Mouse (Mus musculus): ENCODE measurements around the gene Foxj2. TPM values are rescaled to one million over a fixed set of nuclear protein-coding genes. Genes with fewer than 3 reads are reported as not detected.

The Foxj2 gene
- polyA plus RNA-seq, 1 experiment from 2014 or later, result 8.8 TPM

GRCm38 (mm10) chr6:122879141-122879735 is 59.5 kb downstream of the Foxj2 start:
- Histone ChIP-seq H3K4me3 (ENCODE audit: low read depth, low read length) (no peak overlapping the region), H3K9me3 (ENCODE audit: control insufficient read depth, low read length) (no peaks in the 10 kb centered on the region), H3K27ac (ENCODE audit: low read depth, low read length) (no peak overlapping the region), H3K36me3 (ENCODE audit: control insufficient read depth, insufficient read depth, low read length) (peaks cover 36% of the 10 kb centered on the region), H3K4me2 (ENCODE audit: low read depth, low read length) (no peak overlapping the region), H3K27me3 (ENCODE audit: control insufficient read depth, insufficient read depth, low read length) (no peaks in the 10 kb centered on the region), H3K9ac (replicated peaks; ENCODE audit: low read depth, low read length) (no peak overlapping the region), H3K4me1 (ENCODE audit: control insufficient read depth, insufficient read depth, low read length) (peaks cover 8% of the 10 kb centered on the region)
- WGBS, result 95% methylated on average over 7 of the region's 7 CpGs
- no peak for ATAC-seq (ENCODE audit: low read depth)

GRCm38 (mm10) chr6:122879781-122880505 is 60.2 kb downstream of the Foxj2 start:
- H3K9me3 ChIP-seq (ENCODE audit: control insufficient read depth, low read length), result no peaks in the 10 kb centered on the region
- peaks cover 8% of the 10 kb centered on the region for H3K4me1 ChIP-seq (ENCODE audit: control insufficient read depth, insufficient read depth, low read length)
- ATAC-seq (ENCODE audit: low read depth), result no peak
- 96% methylated on average over 7 of the region's 7 CpGs for WGBS
- H3K27ac ChIP-seq (ENCODE audit: low read depth, low read length), result no peak overlapping the region
- no peak overlapping the region for H3K9ac ChIP-seq (replicated peaks; ENCODE audit: low read depth, low read length)
- no peaks in the 10 kb centered on the region for H3K27me3 ChIP-seq (ENCODE audit: control insufficient read depth, insufficient read depth, low read length)
- no peak overlapping the region for H3K4me2 ChIP-seq (ENCODE audit: low read depth, low read length)
- H3K4me3 ChIP-seq (ENCODE audit: low read depth, low read length), result no peak overlapping the region
- peaks cover 41% of the 10 kb centered on the region for H3K36me3 ChIP-seq (ENCODE audit: control insufficient read depth, insufficient read depth, low read length)

- 97% methylated on average over 12 of the region's 12 CpGs for WGBS
- no peak for ATAC-seq (ENCODE audit: low read depth)
- H3K4me3 ChIP-seq (ENCODE audit: low read depth, low read length), result no peak overlapping the region
- no peaks in the 10 kb centered on the region for H3K27me3 ChIP-seq (ENCODE audit: control insufficient read depth, insufficient read depth, low read length)
- H3K4me1 ChIP-seq (ENCODE audit: control insufficient read depth, insufficient read depth, low read length), result no peaks in the 10 kb centered on the region
- no peak overlapping the region for H3K9ac ChIP-seq (replicated peaks; ENCODE audit: low read depth, low read length)
- peaks cover 52% of the 10 kb centered on the region for H3K36me3 ChIP-seq (ENCODE audit: control insufficient read depth, insufficient read depth, low read length)
- no peak overlapping the region for H3K27ac ChIP-seq (ENCODE audit: low read depth, low read length)
- no peaks in the 10 kb centered on the region for H3K9me3 ChIP-seq (ENCODE audit: control insufficient read depth, low read length)
- no peak overlapping the region for H3K4me2 ChIP-seq (ENCODE audit: low read depth, low read length)
These were observed 61.6 kb downstream of the Foxj2 start for GRCm38 (mm10) chr6:122881287-122881686.

DNA sequence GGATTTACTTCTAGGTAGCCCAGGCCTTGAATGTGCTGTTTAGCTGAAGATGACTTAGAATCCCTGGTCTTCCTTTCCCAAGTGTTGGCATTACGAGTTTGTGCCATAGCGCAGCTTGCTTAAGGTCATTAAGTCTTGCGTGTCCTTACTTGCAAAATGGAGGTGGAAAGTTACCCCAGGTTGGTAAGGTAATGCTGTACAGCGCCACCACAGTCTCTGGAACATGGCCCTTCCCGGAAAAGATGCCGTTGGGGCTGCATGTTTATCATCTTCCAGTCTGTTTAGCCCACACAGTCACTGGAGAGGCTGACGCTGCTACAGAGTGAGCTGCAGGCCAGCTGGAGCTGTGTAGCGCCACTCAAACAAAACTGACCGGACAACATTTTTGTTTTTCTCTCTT is 63.9 kb downstream of the Foxj2 start:
- WGBS, result 97% methylated on average over 9 of the region's 9 CpGs
- no peak overlapping the region for H3K4me2 ChIP-seq (ENCODE audit: low read depth, low read length)
- H3K27ac ChIP-seq (ENCODE audit: low read depth, low read length), result no peak overlapping the region
- ATAC-seq (ENCODE audit: low read depth), result no peak
- H3K27me3 ChIP-seq (ENCODE audit: control insufficient read depth, insufficient read depth, low read length), result no peaks in the 10 kb centered on the region
- H3K36me3 ChIP-seq (ENCODE audit: control insufficient read depth, insufficient read depth, low read length), result peaks cover 75% of the 10 kb centered on the region
- no peak overlapping the region for H3K4me3 ChIP-seq (ENCODE audit: low read depth, low read length)
- no peak overlapping the region for H3K9ac ChIP-seq (replicated peaks; ENCODE audit: low read depth, low read length)
- H3K4me1 ChIP-seq (ENCODE audit: control insufficient read depth, insufficient read depth, low read length), result no peaks in the 10 kb centered on the region
- no peaks in the 10 kb centered on the region for H3K9me3 ChIP-seq (ENCODE audit: control insufficient read depth, low read length)

DNA sequence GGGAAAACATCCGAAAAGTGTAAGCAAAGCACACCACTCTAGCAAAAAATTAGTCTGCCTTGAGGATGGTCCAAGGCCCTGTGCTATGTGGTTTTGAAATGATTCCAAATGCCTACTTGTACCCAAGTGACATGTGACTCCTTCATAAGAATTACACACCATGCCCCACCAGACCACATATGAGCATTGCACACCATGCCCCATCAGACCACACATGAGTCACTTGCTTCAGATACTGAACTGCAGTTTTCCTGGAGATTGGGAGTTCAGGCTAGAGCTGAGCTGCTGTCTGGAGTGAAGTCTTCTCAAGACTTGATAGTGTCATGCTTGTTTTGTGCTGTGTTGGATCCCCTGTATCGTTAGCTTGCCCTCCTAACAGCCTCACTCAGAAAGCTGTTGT is 69.9 kb downstream of the Foxj2 start:
- no peak overlapping the region for H3K9ac ChIP-seq (replicated peaks; ENCODE audit: low read depth, low read length)
- no peaks in the 10 kb centered on the region for H3K27me3 ChIP-seq (ENCODE audit: control insufficient read depth, insufficient read depth, low read length)
- peaks cover 42% of the 10 kb centered on the region for H3K36me3 ChIP-seq (ENCODE audit: control insufficient read depth, insufficient read depth, low read length)
- no peaks in the 10 kb centered on the region for H3K9me3 ChIP-seq (ENCODE audit: control insufficient read depth, low read length)
- no peak overlapping the region for H3K27ac ChIP-seq (ENCODE audit: low read depth, low read length)
- no peak overlapping the region for H3K4me3 ChIP-seq (ENCODE audit: low read depth, low read length)
- ATAC-seq (ENCODE audit: low read depth), result no peak
- H3K4me2 ChIP-seq (ENCODE audit: low read depth, low read length), result no peak overlapping the region
- 93% methylated on average over 2 of the region's 2 CpGs for WGBS
- no peaks in the 10 kb centered on the region for H3K4me1 ChIP-seq (ENCODE audit: control insufficient read depth, insufficient read depth, low read length)

- no peak overlapping the region for H3K27ac ChIP-seq (ENCODE audit: low read depth, low read length)
- H3K9me3 ChIP-seq (ENCODE audit: control insufficient read depth, low read length), result no peaks in the 10 kb centered on the region
- peak; percentile 66; the same call in 1 of the 2 replicates for ATAC-seq (ENCODE audit: low read depth)
- no peak overlapping the region for H3K4me3 ChIP-seq (ENCODE audit: low read depth, low read length)
- no peak overlapping the region for H3K9ac ChIP-seq (replicated peaks; ENCODE audit: low read depth, low read length)
- WGBS, result 8% methylated on average over 2 of the region's 2 CpGs
- peaks cover 17% of the 10 kb centered on the region for H3K36me3 ChIP-seq (ENCODE audit: control insufficient read depth, insufficient read depth, low read length)
- H3K27me3 ChIP-seq (ENCODE audit: control insufficient read depth, insufficient read depth, low read length), result no peaks in the 10 kb centered on the region
- H3K4me2 ChIP-seq (ENCODE audit: low read depth, low read length), result no peak overlapping the region
- no peaks in the 10 kb centered on the region for H3K4me1 ChIP-seq (ENCODE audit: control insufficient read depth, insufficient read depth, low read length)
These were observed 72.8 kb downstream of the Foxj2 start for GRCm38 (mm10) chr6:122892442-122893049.

Small RNAs within 50 kb of the gene (microRNA-seq; reads per million reads assigned to microRNA genes)
- not detected for gene Mir7231

Other genes starting within 250 kb of the Foxj2 start
- 1.1 and 1.4 TPM in 2 replicates for gene Apobec1, start 217.5 kb upstream of the Foxj2 start, polyA plus RNA-seq (2014; fragmentation: Nextera tagmentation; extraction: Ambion mirVana)
- gene Gdf3, start 209.8 kb upstream of the Foxj2 start, polyA plus RNA-seq (2014; fragmentation: Nextera tagmentation; extraction: Ambion mirVana), result not detected in 2 replicates
- gene Dppa3, start 193.5 kb upstream of the Foxj2 start, polyA plus RNA-seq (2014; fragmentation: Nextera tagmentation; extraction: Ambion mirVana), result not detected in 2 replicates
- 0.29 and 0.30 TPM in 2 replicates for gene Nanog, start 112.4 kb upstream of the Foxj2 start, polyA plus RNA-seq (2014; fragmentation: Nextera tagmentation; extraction: Ambion mirVana)
- gene Slc2a3, start 18.3 kb upstream of the Foxj2 start, polyA plus RNA-seq (2014; fragmentation: Nextera tagmentation; extraction: Ambion mirVana), result 44.3 and 45.4 TPM in 2 replicates
- 0.72 and 2.7 TPM in 2 replicates for gene C3ar1, start 36.2 kb downstream of the Foxj2 start, polyA plus RNA-seq (2014; fragmentation: Nextera tagmentation; extraction: Ambion mirVana)
- 172 and 177 TPM in 2 replicates for gene Necap1, start 54.6 kb downstream of the Foxj2 start, polyA plus RNA-seq (2014; fragmentation: Nextera tagmentation; extraction: Ambion mirVana)
- 0.13 and 1.5 TPM in 2 replicates for gene Clec4a1, start 101.9 kb downstream of the Foxj2 start, polyA plus RNA-seq (2014; fragmentation: Nextera tagmentation; extraction: Ambion mirVana)
- gene Clec4a3, start 132.6 kb downstream of the Foxj2 start, polyA plus RNA-seq (2014; fragmentation: Nextera tagmentation; extraction: Ambion mirVana), result 0.99 TPM in 1 of 2 replicates, not detected in the other
- not detected in 2 replicates for gene Clec4a4, start 170.5 kb downstream of the Foxj2 start, polyA plus RNA-seq (2014; fragmentation: Nextera tagmentation; extraction: Ambion mirVana)
- gene Clec4b1, start 230.0 kb downstream of the Foxj2 start, polyA plus RNA-seq (2014; fragmentation: Nextera tagmentation; extraction: Ambion mirVana), result not detected in 2 replicates